Mouse (Mus musculus): ENCODE data around the gene Ildr1.

DNA sequence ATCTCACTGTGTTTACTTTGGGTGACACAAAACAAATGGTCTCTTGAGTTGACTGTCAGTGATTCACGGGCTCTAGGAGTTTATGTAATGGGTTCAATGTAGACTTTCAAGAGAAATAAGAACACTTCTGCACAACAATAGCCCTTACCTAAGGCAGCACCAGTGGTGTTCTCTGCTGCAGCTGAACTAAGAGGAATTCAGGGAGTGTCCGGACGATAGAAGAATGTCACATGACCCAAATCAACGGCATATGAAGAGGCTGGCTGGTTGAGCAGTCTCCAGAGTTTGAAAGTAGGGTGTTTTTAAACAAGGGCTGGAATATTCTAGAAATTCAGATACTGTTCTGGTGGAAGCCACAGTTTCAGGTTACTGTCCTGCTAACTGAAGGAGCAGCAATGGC lies 53.3 kb downstream of the Ildr1 start:
- TF ChIP-seq CTCF (IDR thresholded peaks at IDR 0.05; ENCODE audit: extremely low read depth, insufficient read depth, low read length) (no peak), POLR2A (IDR thresholded peaks at IDR 0.05; ENCODE audit: extremely low read depth, insufficient read depth, low read length) (no peak)

Data from cortical plate, adult 2 months (tissue).